Mouse (Mus musculus): ENCODE results near the gene Tnks2.

DNA sequence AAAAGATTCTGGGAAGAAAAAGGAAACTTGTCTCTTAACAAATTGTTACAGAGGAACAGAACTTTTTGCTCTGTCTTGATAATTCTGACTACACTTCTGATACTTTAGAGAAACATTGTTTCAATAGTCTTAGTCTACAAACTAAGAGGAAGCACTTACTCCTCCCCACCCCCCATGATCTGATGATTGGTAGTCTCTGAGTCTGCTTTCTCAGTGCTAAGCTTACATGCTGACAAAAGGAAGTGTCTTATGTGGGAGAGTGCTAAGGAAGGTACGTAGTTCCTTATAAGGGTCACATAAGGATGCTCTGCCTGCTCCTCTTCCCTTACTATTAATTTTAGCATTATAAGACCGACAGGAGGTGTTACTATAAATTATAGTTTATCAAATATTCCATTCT is 98.6 kb downstream of the Tnks2 start:
- no peak for TF ChIP-seq POLR2A (IDR thresholded peaks at IDR 0.05; ENCODE audit: extremely low read depth, insufficient read depth, low read length)
- TF ChIP-seq CTCF (IDR thresholded peaks at IDR 0.05; ENCODE audit: extremely low read depth, insufficient read depth, low read length) = no peak

All from cortical plate, adult 2 months (tissue).